Comparison of ENCODE assay signal across 23 mouse cellular contexts in genomic region chr2:80374892-80375291, GRCm38 (mm10). TPM values are rescaled to one million over a fixed set of nuclear protein-coding genes. Genes with fewer than 3 reads are reported as not detected.
DNase-seq lines count a peak whose midpoint lies in the region; ATAC-seq and TF ChIP-seq lines count a peak whose summit lies in the region.
"Had no signal": no experiment of that assay in that cellular context is flagged by ENCODE, and none has a peak within 500 bp of the region (broad histone marks: within the 10 kb centered on the region; RNA-seq: fewer than 3 reads in every experiment).

No protein-coding gene starts in this region.

- no peaks in the 10 kb centered on the region for H3K27me3 ChIP-seq in CH12.LX (replicated peaks)
- H3K27me3 ChIP-seq in MEL (ENCODE audit: control insufficient read depth in 1 of 2, insufficient read depth in 2 of 2, low read length in 2 of 2): no peaks in the 10 kb centered on the region; a peak in 1 of 4 replicates
- H3K27me3 ChIP-seq in hindbrain, embryonic 16.5 days (replicated peaks; ENCODE audit: control insufficient read depth, insufficient read depth, low read length): no peaks in the 10 kb centered on the region
- H3K27me3 ChIP-seq in forebrain, embryonic 13.5 days: no peaks in the 10 kb centered on the region
- H3K27me3 ChIP-seq in midbrain, embryonic 15.5 days (replicated peaks): no peaks in the 10 kb centered on the region
- no peaks in the 10 kb centered on the region for H3K27me3 ChIP-seq in forebrain, postnatal 0 days (ENCODE audit: insufficient read depth, low read length)

- in situ Hi-C loops in CH12.LX (cut with MboI; ENCODE audit: low pct_ligation_motif_present, low pct_unique_long_range_greater_than_20kb, low sequenced_read_pairs): no loop called here

- TF ChIP-seq RAD21 in CH12.LX (IDR thresholded peaks at IDR 0.05; ENCODE audit: low read depth, low read length) (no peak), MEL (IDR thresholded peaks at IDR 0.05; ENCODE audit: low read depth, low read length) (no peak)

- H3K36me3 ChIP-seq in CH12.LX (replicated peaks in 1 of 2; ENCODE audit: control insufficient read depth in 1 of 2, insufficient read depth in 1 of 2, low read length in 1 of 2) (no peaks in the 10 kb centered on the region), MEL (ENCODE audit: control insufficient read depth in 1 of 2, insufficient read depth in 2 of 2, low read length in 2 of 2) (no peaks in the 10 kb centered on the region)
- no peaks in the 10 kb centered on the region for H3K36me3 ChIP-seq in hindbrain, embryonic 16.5 days (ENCODE audit: control insufficient read depth, insufficient read depth, low read length)
- no peaks in the 10 kb centered on the region for H3K36me3 ChIP-seq in forebrain, embryonic 13.5 days (ENCODE audit: poor library complexity, severe bottlenecking)
- no peaks in the 10 kb centered on the region for H3K36me3 ChIP-seq in midbrain, embryonic 15.5 days (replicated peaks)
- no peaks in the 10 kb centered on the region for H3K36me3 ChIP-seq in forebrain, postnatal 0 days (ENCODE audit: insufficient read depth)
- H3K36me3 ChIP-seq: G1E had no signal

- DNase-seq in CH12.LX (ENCODE audit: extremely low read depth): peak; percentile 49
- peak; percentile 29 for DNase-seq in MEL (ENCODE audit: low read depth, low spot score)
- peak; percentile 27 for DNase-seq in induced T-regulatory cell, adult 2 months (ENCODE audit: low read depth)
- DNase-seq in forebrain, postnatal 0 days: no peak
- DNase-seq: adrenal gland, adult 2 months; adrenal gland, adult 8-10 months; adrenal gland, postnatal 10 days; adrenal gland, postnatal 14 days; adrenal gland, postnatal 25 days; adrenal gland, postnatal 36 days; B cell, adult 2 months; cerebellum, adult 11 months; cerebellum, adult 11-12 months; cerebellum, adult 18-20 months; cerebellum, adult 2 months; cerebellum, adult 8-10 months had no signal

- peak; percentile 36 for ATAC-seq in activated CD4-positive, CD25-positive, alpha-beta regulatory T cell, adult 4 months
- ATAC-seq in hindbrain, embryonic 16.5 days: no peak
- ATAC-seq in forebrain, embryonic 13.5 days: no peak
- no peak for ATAC-seq in midbrain, embryonic 15.5 days (replicated peaks)
- ATAC-seq in forebrain, postnatal 0 days: no peak
- ATAC-seq: CD4-positive, CD25-positive, alpha-beta regulatory T cell, adult 4 months; Patski had no signal

- TF ChIP-seq EP300 in CH12.LX (IDR thresholded peaks at IDR 0.05; ENCODE audit: low read length) (peak; percentile 92), MEL (IDR thresholded peaks at IDR 0.05; ENCODE audit: low read depth in 1 of 2, low read length in 2 of 2) (0 out of 4 replicates have a peak, but pooled peaks of 1 of the 2 experiments have one; percentile 16)

- no peaks in the 10 kb centered on the region for H3K79me2 ChIP-seq in CH12.LX (replicated peaks; ENCODE audit: control insufficient read depth, extremely low read depth, insufficient read depth, poor library complexity, severe bottlenecking)
- H3K79me2 ChIP-seq in MEL (ENCODE audit: control insufficient read depth, insufficient read depth, low read length, poor library complexity): no peaks in the 10 kb centered on the region

- H3K4me3 ChIP-seq in CH12.LX (replicated peaks in 1 of 3; ENCODE audit: low read depth in 2 of 3, low read length in 2 of 3, poor library complexity in 1 of 3) (no peak overlapping the region), MEL (ENCODE audit: control insufficient read depth in 1 of 2, insufficient read depth in 1 of 2, low read depth in 2 of 2, low read length in 2 of 2) (no peak overlapping the region)
- H3K4me3 ChIP-seq in hindbrain, embryonic 16.5 days (ENCODE audit: low read length): no peak overlapping the region
- H3K4me3 ChIP-seq in forebrain, embryonic 13.5 days: no peak overlapping the region
- H3K4me3 ChIP-seq in midbrain, embryonic 15.5 days: no peak overlapping the region
- no peak overlapping the region for H3K4me3 ChIP-seq in forebrain, postnatal 0 days (ENCODE audit: low read depth, low read length)

- H3K9ac ChIP-seq in CH12.LX (ENCODE audit: insufficient read depth, low read depth) (no peak overlapping the region), MEL (ENCODE audit: control insufficient read depth, low read depth, low read length, poor library complexity, severe bottlenecking) (no peak overlapping the region)
- H3K9ac ChIP-seq in hindbrain, embryonic 16.5 days (ENCODE audit: low read depth, low read length): no peak overlapping the region
- no peak overlapping the region for H3K9ac ChIP-seq in forebrain, embryonic 13.5 days
- no peak overlapping the region for H3K9ac ChIP-seq in midbrain, embryonic 15.5 days
- H3K9ac ChIP-seq in forebrain, postnatal 0 days: no peak overlapping the region

- H3K9me3 ChIP-seq in CH12.LX (replicated peaks; ENCODE audit: low read length) (peaks cover 5% of the 10 kb centered on the region), MEL (replicated peaks; ENCODE audit: insufficient read depth, low read length) (no peaks in the 10 kb centered on the region)
- H3K9me3 ChIP-seq in hindbrain, embryonic 16.5 days (ENCODE audit: control insufficient read depth, low read length): no peaks in the 10 kb centered on the region
- 0 out of 2 replicates have a peak, but pooled peaks cover 5% of the 10 kb centered on the region for H3K9me3 ChIP-seq in forebrain, embryonic 13.5 days (replicated peaks)
- no peaks in the 10 kb centered on the region for H3K9me3 ChIP-seq in midbrain, embryonic 15.5 days
- H3K9me3 ChIP-seq in forebrain, postnatal 0 days (ENCODE audit: low read length): no peaks in the 10 kb centered on the region

- dilution Hi-C loops in CH12.LX (cut with MboI; ENCODE audit: extremely low pct_ligation_motif_present, extremely low pct_unique_long_range_greater_than_20kb, low sequenced_read_pairs): no loop called here

- H3K4me2 ChIP-seq in CH12.LX (ENCODE audit: insufficient read depth, low read depth, poor library complexity, severe bottlenecking): no peak overlapping the region
- H3K4me2 ChIP-seq in hindbrain, embryonic 16.5 days (ENCODE audit: low read length): no peak overlapping the region
- H3K4me2 ChIP-seq in forebrain, embryonic 13.5 days: no peak overlapping the region
- no peak overlapping the region for H3K4me2 ChIP-seq in midbrain, embryonic 15.5 days
- H3K4me2 ChIP-seq in forebrain, postnatal 0 days (ENCODE audit: low read depth): no peak overlapping the region

- no peak for TF ChIP-seq CTCF in CH12.LX (conservative IDR thresholded peaks at IDR 0.05 in 1 of 2, IDR thresholded peaks at IDR 0.05 in 1 of 2; ENCODE audit: low read depth in 2 of 2, low read length in 2 of 2)
- TF ChIP-seq CTCF in MEL (IDR thresholded peaks at IDR 0.05 in 2 of 3, conservative IDR thresholded peaks at IDR 0.05 in 1 of 3; ENCODE audit: control insufficient read depth in 1 of 3, insufficient read depth in 1 of 3, low read depth in 2 of 3, low read length in 3 of 3, poor library complexity in 1 of 3, severe bottlenecking in 1 of 3): no peak
- TF ChIP-seq CTCF in forebrain, postnatal 0 days (IDR thresholded peaks at IDR 0.05; ENCODE audit: low read depth): no peak

- peaks cover 0 to 6% of the 10 kb centered on the region in 2 experiments; a peak in 1 of 4 replicates for H3K4me1 ChIP-seq in CH12.LX (ENCODE audit: control insufficient read depth in 1 of 2, insufficient read depth in 2 of 2)
- no peaks in the 10 kb centered on the region for H3K4me1 ChIP-seq in MEL (ENCODE audit: control insufficient read depth in 1 of 2, insufficient read depth in 2 of 2, low read length in 2 of 2)
- H3K4me1 ChIP-seq in hindbrain, embryonic 16.5 days (ENCODE audit: control insufficient read depth, insufficient read depth, low read depth, low read length): no peaks in the 10 kb centered on the region
- H3K4me1 ChIP-seq in forebrain, embryonic 13.5 days: no peaks in the 10 kb centered on the region
- no peaks in the 10 kb centered on the region for H3K4me1 ChIP-seq in midbrain, embryonic 15.5 days
- no peaks in the 10 kb centered on the region for H3K4me1 ChIP-seq in forebrain, postnatal 0 days (ENCODE audit: insufficient read depth)

- H3K27ac ChIP-seq in CH12.LX (ENCODE audit: insufficient read depth, low read depth): no peak overlapping the region
- H3K27ac ChIP-seq in MEL (ENCODE audit: control insufficient read depth, low read depth, low read length): no peak overlapping the region
- no peak overlapping the region for H3K27ac ChIP-seq in hindbrain, embryonic 16.5 days (ENCODE audit: low read depth, low read length)
- no peak overlapping the region for H3K27ac ChIP-seq in forebrain, embryonic 13.5 days
- no peak overlapping the region for H3K27ac ChIP-seq in midbrain, embryonic 15.5 days
- no peak overlapping the region for H3K27ac ChIP-seq in forebrain, postnatal 0 days (ENCODE audit: low read depth, low read length)

- TF ChIP-seq POLR2A in CH12.LX (IDR thresholded peaks at IDR 0.05; ENCODE audit: low read depth, low read length) (no peak), MEL (IDR thresholded peaks at IDR 0.05; ENCODE audit: control insufficient read depth in 1 of 2, insufficient read depth in 1 of 2, low read depth in 1 of 2, low read length in 2 of 2, poor library complexity in 1 of 2) (no peak)

TF ChIP-seq in CH12.LX, 34 proteins besides CTCF, POLR2A, EP300 and RAD21 (continues in another document):
- TF ChIP-seq TBP (conservative IDR thresholded peaks at IDR 0.05; ENCODE audit: low read depth, low read length) (no peak), MEF2A (IDR thresholded peaks at IDR 0.05; ENCODE audit: borderline replicate concordance, low read depth, low read length) (no peak), SMC3 (IDR thresholded peaks at IDR 0.05; ENCODE audit: low read depth, low read length) (no peak)

TF ChIP-seq in MEL, 35 proteins besides CTCF, POLR2A, EP300 and RAD21:
- TF ChIP-seq HCFC1 (IDR thresholded peaks at IDR 0.05; ENCODE audit: low read depth, low read length) (no peak), GATA1 (IDR thresholded peaks at IDR 0.05; ENCODE audit: low read depth, low read length) (peak; percentile 39; the same call in 1 of the 2 replicates)

RNA-seq across cellular contexts. Expression of gene Dnajc10, which starts 59.6 kb away (rescaled TPM):
- total RNA-seq in CH12.LX (2012; rRNA removed): 48.3 and 53.6 TPM in 2 replicates
- total RNA-seq in CH12.LX (2014; rRNA removed): 81.3 and 87.7 TPM in 2 replicates
- polyA plus RNA-seq in CH12.LX (2012; ENCODE audit: insufficient read length, low read depth): 57.9 and 65.1 TPM in 2 replicates
- total RNA-seq in MEL (2012; rRNA removed): 53.9 and 65.4 TPM in 2 replicates
- 10 to 100 TPM; 35.9 to 51.8 TPM for polyA plus RNA-seq in MEL (2012; ENCODE audit: insufficient read depth in 1 of 2, insufficient read length in 2 of 2, low read depth in 1 of 2, low replicate concordance in 2 of 2, missing spikeins in 1 of 2)
- 10 to 100 TPM; 42.6 to 45.8 TPM for polyA plus RNA-seq in activated CD4-positive, CD25-positive, alpha-beta regulatory T cell, adult 4 months (2017; shearing (Covaris generic))
- polyA plus RNA-seq in hindbrain, embryonic 16.5 days (2015; fragmentation: Nextera tagmentation; extraction: Ambion mirVana): 61.6 and 65.3 TPM in 2 replicates
- polyA plus RNA-seq in forebrain, embryonic 13.5 days (2015; fragmentation: Nextera tagmentation; extraction: Ambion mirVana): 52.8 and 59.6 TPM in 2 replicates
- polyA plus RNA-seq in midbrain, embryonic 15.5 days (2015; fragmentation: Nextera tagmentation; extraction: Ambion mirVana): 59.0 and 63.3 TPM in 2 replicates
- 69.6 and 79.8 TPM in 2 replicates for total RNA-seq in forebrain, postnatal 0 days (2014; rRNA removed)
- polyA plus RNA-seq in forebrain, postnatal 0 days (2015; fragmentation: Nextera tagmentation; extraction: Ambion mirVana): 42.1 and 53.4 TPM in 2 replicates

Comparison
In these comparisons a context has a peak if more than half of its experiments do, and no peak if none do; other contexts are left out.
1. Of the 35 proteins assayed by ChIP-seq in both MEL and CH12.LX: peak only in MEL: none; only in CH12.LX: BHLHE40, ETS1, JUND, MAFK, RCOR1 and ZNF384; in both: none; in neither: 28; mixed calls (peak in some experiments, not most) for 1.